Mouse (Mus musculus): ENCODE data around the gene Tff3.

DNA sequence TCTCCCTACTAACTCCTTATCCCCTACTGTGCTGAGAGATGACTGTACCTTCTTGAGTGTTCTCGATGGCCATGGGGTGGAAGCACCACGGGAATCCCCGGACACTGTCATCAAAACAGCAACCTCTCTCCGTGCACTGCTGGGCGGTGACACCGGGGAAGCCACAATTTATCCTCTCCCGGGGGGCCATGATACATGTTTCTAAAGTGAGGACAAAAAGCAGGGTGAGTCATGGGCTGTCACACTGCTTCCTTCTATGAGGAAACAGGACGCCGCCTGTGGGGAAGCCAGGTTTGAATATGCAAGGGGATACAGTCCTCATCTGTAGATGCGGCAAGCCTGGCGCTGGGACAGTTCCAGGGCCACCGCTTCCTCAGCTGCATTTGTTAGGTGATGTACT, 33.2 kb upstream of the Tff3 start:
- TF ChIP-seq CTCF (IDR thresholded peaks at IDR 0.05) (no peak), EP300 (IDR thresholded peaks at IDR 0.05) (no peak)
